Mouse (Mus musculus): ENCODE measurements at regions not wholly inside any gene's neighbourhood (a gene's known extent, or its start where the extent isn't known, plus 50 kb on each side); places are given as distances from the start of the nearest gene placed in this dataset.

DNA sequence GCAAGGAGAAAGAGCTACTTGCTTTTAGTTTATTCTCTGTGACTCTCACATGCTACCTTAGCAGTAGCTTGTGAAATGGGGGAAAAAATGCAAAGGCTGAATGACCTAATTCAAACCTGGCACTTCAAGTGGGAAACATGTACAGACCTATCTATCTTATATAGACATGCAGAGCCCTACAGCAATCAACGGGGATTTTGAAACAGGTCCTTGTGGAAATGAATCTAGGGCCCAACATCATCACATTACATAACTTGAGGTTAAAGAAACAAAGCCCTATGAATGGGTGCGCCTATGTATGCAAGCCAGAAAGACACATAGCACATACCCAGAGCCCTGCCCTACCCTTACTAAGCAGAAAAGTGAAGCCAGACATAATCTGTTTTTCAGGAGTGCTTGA lies 371.8 kb upstream of the A1bg start:
- ATAC-seq, result no peak
- Histone ChIP-seq H3K9ac (replicated peaks) (no peak overlapping the region), H3K4me1 (replicated peaks) (no peaks in the 10 kb centered on the region), H3K9me3 (no peaks in the 10 kb centered on the region), H3K4me3 (replicated peaks) (no peak overlapping the region), H3K4me2 (replicated peaks) (no peak overlapping the region), H3K27me3 (no peaks in the 10 kb centered on the region), H3K36me3 (no peaks in the 10 kb centered on the region), H3K27ac (no peak overlapping the region)
- 86% methylated on average over 2 of the region's 2 CpGs for WGBS

DNA sequence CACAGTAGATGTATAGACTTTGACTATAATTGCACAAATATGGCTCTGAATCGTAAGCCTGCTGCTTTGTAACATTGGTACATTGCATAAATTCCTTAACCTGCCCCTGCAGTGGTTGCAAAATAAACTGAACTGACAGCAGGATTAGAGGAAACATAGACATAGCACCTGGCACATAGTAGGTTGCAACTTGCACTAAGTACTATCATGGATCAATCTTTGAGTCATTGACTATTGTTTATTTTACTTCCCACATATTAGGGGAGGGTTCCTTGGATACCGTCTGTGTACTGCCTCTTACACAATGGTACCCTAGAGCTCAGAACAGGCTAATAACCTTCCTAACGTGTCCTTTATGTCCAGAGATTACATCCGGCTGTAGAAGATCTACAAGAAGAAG lies 371.3 kb upstream of the A1bg start:
- WGBS, result 76% methylated on average over 4 of the region's 4 CpGs
- no peaks in the 10 kb centered on the region for H3K9me3 ChIP-seq
- no peaks in the 10 kb centered on the region for H3K4me1 ChIP-seq (replicated peaks)
- no peaks in the 10 kb centered on the region for H3K27me3 ChIP-seq
- no peaks in the 10 kb centered on the region for H3K36me3 ChIP-seq
- ATAC-seq, result no peak
- no peak overlapping the region for H3K27ac ChIP-seq
- no peak overlapping the region for H3K4me2 ChIP-seq (replicated peaks)
- H3K4me3 ChIP-seq (replicated peaks), result no peak overlapping the region
- no peak overlapping the region for H3K9ac ChIP-seq (replicated peaks)

DNA sequence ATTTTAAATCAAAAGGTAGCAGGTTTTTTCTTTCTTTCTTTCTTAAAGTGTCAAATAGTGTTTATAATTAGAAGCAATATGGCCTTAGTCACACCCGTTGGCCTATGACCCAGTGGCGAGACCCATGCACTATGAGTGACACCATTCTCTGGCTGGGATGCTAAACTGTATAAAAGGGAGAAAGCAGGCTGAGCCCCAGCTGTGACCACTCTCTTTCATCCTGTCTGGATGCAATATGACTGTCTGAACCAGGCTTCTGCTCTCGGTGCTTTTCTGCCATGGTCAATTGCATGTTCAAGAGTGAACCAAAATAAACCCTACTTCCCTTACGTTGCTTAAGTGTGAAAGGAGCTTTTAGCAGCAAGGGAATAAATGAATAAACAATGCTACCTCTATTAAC lies 346.0 kb upstream of the A1bg start:
- Histone ChIP-seq H3K4me1 (replicated peaks) (no peaks in the 10 kb centered on the region), H3K27me3 (no peaks in the 10 kb centered on the region), H3K4me3 (replicated peaks) (no peak overlapping the region), H3K9me3 (no peaks in the 10 kb centered on the region), H3K4me2 (replicated peaks) (no peak overlapping the region), H3K9ac (replicated peaks) (no peak overlapping the region), H3K36me3 (no peaks in the 10 kb centered on the region), H3K27ac (no peak overlapping the region)
- ATAC-seq, result no peak
- WGBS, result 53% methylated on average over 4 of the region's 4 CpGs

GRCm38 (mm10) chr15:61259047-61259446 lies 336.2 kb upstream of the A1bg start:
- no peak overlapping the region for H3K9ac ChIP-seq (replicated peaks)
- H3K4me2 ChIP-seq (replicated peaks), result no peak overlapping the region
- H3K36me3 ChIP-seq, result no peaks in the 10 kb centered on the region
- H3K27ac ChIP-seq, result no peak overlapping the region
- no peaks in the 10 kb centered on the region for H3K4me1 ChIP-seq (replicated peaks)
- no peak overlapping the region for H3K4me3 ChIP-seq (replicated peaks)
- 89% methylated on average over 2 of the region's 2 CpGs for WGBS
- no peaks in the 10 kb centered on the region for H3K9me3 ChIP-seq
- ATAC-seq, result no peak
- H3K27me3 ChIP-seq, result no peaks in the 10 kb centered on the region

- no peak overlapping the region for H3K9ac ChIP-seq (replicated peaks)
- H3K4me3 ChIP-seq (replicated peaks), result no peak overlapping the region
- no peak overlapping the region for H3K4me2 ChIP-seq (replicated peaks)
- 86% methylated on average over 2 of the region's 2 CpGs for WGBS
- H3K4me1 ChIP-seq (replicated peaks), result no peaks in the 10 kb centered on the region
- ATAC-seq, result no peak
- H3K27me3 ChIP-seq, result no peaks in the 10 kb centered on the region
- no peaks in the 10 kb centered on the region for H3K36me3 ChIP-seq
- H3K27ac ChIP-seq, result no peak overlapping the region
- no peaks in the 10 kb centered on the region for H3K9me3 ChIP-seq
Measured at GRCm38 (mm10) chr15:61244511-61244910, 321.7 kb upstream of the A1bg start.

DNA sequence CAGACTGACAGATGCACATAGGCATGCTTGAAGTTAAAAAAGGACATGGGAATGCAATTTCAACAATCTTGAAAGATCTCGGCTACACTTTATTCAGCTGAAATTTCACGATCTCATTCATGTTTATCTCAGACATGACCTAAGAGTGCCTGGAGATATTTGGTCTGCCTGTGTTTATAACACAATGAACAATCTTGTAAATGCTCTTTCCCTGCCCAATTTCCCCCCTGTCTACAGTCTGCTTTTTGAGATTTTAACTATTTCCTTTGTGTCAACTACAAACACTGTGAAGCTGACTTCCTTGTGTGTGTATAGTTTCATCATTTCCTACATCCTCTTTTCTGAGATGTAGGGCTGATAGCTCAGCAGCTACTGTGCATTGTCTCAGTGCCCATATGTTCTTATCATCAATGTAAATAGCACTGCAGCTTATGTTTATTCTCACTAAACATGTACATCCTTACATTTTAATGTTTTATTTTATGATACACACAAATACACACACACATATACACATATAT lies 319.4 kb upstream of the A1bg start:
- Histone ChIP-seq H3K4me1 (replicated peaks) (no peaks in the 10 kb centered on the region), H3K9me3 (no peaks in the 10 kb centered on the region), H3K4me2 (replicated peaks) (no peak overlapping the region), H3K4me3 (replicated peaks) (no peak overlapping the region), H3K36me3 (no peaks in the 10 kb centered on the region), H3K9ac (replicated peaks) (no peak overlapping the region), H3K27me3 (no peaks in the 10 kb centered on the region), H3K27ac (no peak overlapping the region)
- 85% methylated on average over 2 of the region's 2 CpGs for WGBS
- no peak for ATAC-seq

DNA sequence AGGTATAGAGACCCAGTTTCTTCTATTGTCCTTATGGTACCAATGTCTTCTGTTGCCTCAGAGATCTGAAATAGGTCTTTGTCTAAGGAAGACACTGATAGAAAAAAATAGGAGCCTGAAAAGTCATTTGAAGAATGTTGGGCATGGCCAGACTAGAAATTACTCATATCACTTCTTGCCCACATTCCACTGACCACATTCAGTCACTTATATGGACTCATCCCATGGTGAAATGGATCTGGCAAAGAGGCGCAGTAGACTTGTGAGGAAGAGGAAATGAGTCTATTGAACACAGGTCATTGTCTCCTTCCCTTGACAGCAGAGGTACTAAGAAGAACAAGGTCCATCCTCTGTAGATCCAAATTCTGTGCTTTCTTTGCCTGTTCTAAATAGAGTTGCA lies 318.9 kb upstream of the A1bg start:
- ATAC-seq, result no peak
- no peak overlapping the region for H3K27ac ChIP-seq

DNA sequence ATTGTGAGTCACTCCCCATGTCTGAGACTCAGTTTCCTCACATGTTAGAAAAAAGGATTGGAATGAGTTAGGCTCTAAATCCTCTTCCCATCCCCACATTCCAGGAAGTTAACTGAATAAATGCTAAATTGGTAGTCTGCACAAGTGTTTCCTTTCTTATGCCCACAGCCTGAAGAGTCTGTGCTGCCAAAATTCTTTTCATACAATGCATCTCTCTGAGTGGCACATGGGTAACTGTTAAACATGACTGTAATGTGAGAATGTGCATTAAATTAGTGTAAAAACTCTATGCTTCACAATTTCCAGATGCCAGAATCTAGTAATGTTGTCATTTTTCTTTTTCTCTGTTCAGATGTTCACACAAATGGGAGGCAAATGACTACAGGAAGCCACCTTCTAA lies 317.5 kb upstream of the A1bg start:
- Histone ChIP-seq H3K9ac (replicated peaks) (no peak overlapping the region), H3K27me3 (no peaks in the 10 kb centered on the region), H3K27ac (no peak overlapping the region), H3K9me3 (no peaks in the 10 kb centered on the region), H3K4me1 (replicated peaks) (no peaks in the 10 kb centered on the region), H3K36me3 (no peaks in the 10 kb centered on the region), H3K4me2 (replicated peaks) (no peak overlapping the region), H3K4me3 (replicated peaks) (no peak overlapping the region)
- ATAC-seq, result no peak

More for the DNA sequence above, 318.9 kb upstream of the A1bg start:
- Histone ChIP-seq H3K4me3 (replicated peaks) (no peak overlapping the region), H3K4me1 (replicated peaks) (no peaks in the 10 kb centered on the region), H3K4me2 (replicated peaks) (no peak overlapping the region), H3K27me3 (no peaks in the 10 kb centered on the region), H3K9me3 (no peaks in the 10 kb centered on the region), H3K9ac (replicated peaks) (no peak overlapping the region), H3K36me3 (no peaks in the 10 kb centered on the region)
- WGBS, result 89% methylated on average over 1 of the region's 1 CpGs

DNA sequence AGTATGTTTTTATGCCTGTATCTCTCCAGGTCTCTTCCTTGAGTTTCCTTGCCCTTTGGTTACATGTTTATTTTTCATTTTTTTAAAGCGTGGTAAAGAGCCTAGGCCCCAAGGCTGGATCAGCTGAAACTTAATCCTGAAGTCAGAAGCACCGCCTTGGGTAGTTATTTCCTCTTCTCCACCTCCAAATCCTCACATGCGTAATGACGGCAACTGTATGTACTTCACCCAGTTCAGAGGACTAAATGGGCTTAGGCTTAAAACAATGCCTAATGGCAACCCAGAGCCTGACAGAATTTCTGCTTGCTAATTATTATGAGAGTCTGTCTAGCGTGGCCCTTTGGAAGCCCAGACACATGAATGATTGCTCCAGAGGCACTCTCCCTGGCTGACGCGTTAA lies 316.6 kb upstream of the A1bg start:
- H3K4me3 ChIP-seq (replicated peaks), result no peak overlapping the region
- H3K9me3 ChIP-seq, result no peaks in the 10 kb centered on the region
- no peak overlapping the region for H3K27ac ChIP-seq
- H3K4me2 ChIP-seq (replicated peaks), result no peak overlapping the region
- no peaks in the 10 kb centered on the region for H3K36me3 ChIP-seq
- 79% methylated on average over 7 of the region's 7 CpGs for WGBS
- no peaks in the 10 kb centered on the region for H3K27me3 ChIP-seq
- no peaks in the 10 kb centered on the region for H3K4me1 ChIP-seq (replicated peaks)
- no peak overlapping the region for H3K9ac ChIP-seq (replicated peaks)
- no peak for ATAC-seq

GRCm38 (mm10) chr15:61238996-61239395 lies 316.2 kb upstream of the A1bg start:
- Histone ChIP-seq H3K9ac (replicated peaks) (no peak overlapping the region), H3K36me3 (no peaks in the 10 kb centered on the region), H3K4me2 (replicated peaks) (no peak overlapping the region), H3K9me3 (no peaks in the 10 kb centered on the region), H3K27me3 (no peaks in the 10 kb centered on the region), H3K4me3 (replicated peaks) (no peak overlapping the region), H3K4me1 (replicated peaks) (no peaks in the 10 kb centered on the region), H3K27ac (no peak overlapping the region)
- 69% methylated on average over 11 of the region's 12 CpGs for WGBS
- ATAC-seq, result peak; percentile 66; the same call in 1 of the 2 replicates

DNA sequence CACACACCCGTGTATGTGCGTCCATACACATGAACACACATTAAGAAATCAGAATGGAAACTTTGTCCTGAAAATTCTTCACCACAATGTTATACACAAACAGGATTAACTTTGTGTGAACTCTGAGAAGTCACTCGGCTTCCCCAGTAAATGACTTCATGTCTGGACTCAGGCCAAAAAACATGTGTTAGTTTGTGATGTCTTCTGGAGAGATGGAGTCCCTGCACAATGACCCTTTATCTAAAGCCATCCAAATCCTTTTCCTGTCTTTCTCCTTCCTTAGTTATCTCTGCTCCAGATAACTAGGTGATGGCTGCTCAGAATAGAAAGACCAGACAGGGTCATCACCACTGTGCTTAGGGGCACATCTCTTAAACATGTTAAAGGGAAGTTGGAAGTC lies 306.8 kb upstream of the A1bg start:
- WGBS, result 85% methylated on average over 3 of the region's 3 CpGs
- Histone ChIP-seq H3K27ac (no peak overlapping the region), H3K4me1 (replicated peaks) (no peaks in the 10 kb centered on the region), H3K27me3 (no peaks in the 10 kb centered on the region), H3K9ac (replicated peaks) (no peak overlapping the region), H3K4me3 (replicated peaks) (no peak overlapping the region), H3K36me3 (no peaks in the 10 kb centered on the region), H3K4me2 (replicated peaks) (no peak overlapping the region), H3K9me3 (no peaks in the 10 kb centered on the region)
- ATAC-seq, result no peak

GRCm38 (mm10) chr15:61222923-61223322 lies 300.1 kb upstream of the A1bg start:
- H3K9ac ChIP-seq (replicated peaks), result no peak overlapping the region
- H3K4me2 ChIP-seq (replicated peaks), result no peak overlapping the region
- no peak overlapping the region for H3K27ac ChIP-seq
- H3K4me3 ChIP-seq (replicated peaks), result no peak overlapping the region
- no peaks in the 10 kb centered on the region for H3K36me3 ChIP-seq
- H3K4me1 ChIP-seq (replicated peaks), result no peaks in the 10 kb centered on the region
- H3K9me3 ChIP-seq, result no peaks in the 10 kb centered on the region
- WGBS, result 79% methylated on average over 1 of the region's 1 CpGs
- ATAC-seq, result no peak
- no peaks in the 10 kb centered on the region for H3K27me3 ChIP-seq

- Histone ChIP-seq H3K4me1 (replicated peaks) (no peaks in the 10 kb centered on the region), H3K9ac (replicated peaks) (no peak overlapping the region), H3K27me3 (no peaks in the 10 kb centered on the region), H3K9me3 (no peaks in the 10 kb centered on the region), H3K27ac (no peak overlapping the region), H3K4me2 (replicated peaks) (no peak overlapping the region), H3K4me3 (replicated peaks) (no peak overlapping the region), H3K36me3 (no peaks in the 10 kb centered on the region)
- ATAC-seq, result no peak
Measured at GRCm38 (mm10) chr15:61210161-61210560, 287.3 kb upstream of the A1bg start.

Measured in midbrain, embryonic 13.5 days (tissue).